Comparison of ENCODE assay signal across 9 mouse cellular contexts in genomic region chr11:117484198-117484597, GRCm38 (mm10). TPM values are rescaled to one million over a fixed set of nuclear protein-coding genes. Genes with fewer than 3 reads are reported as not detected.
DNase-seq lines count a peak whose midpoint lies in the region; ATAC-seq and TF ChIP-seq lines count a peak whose summit lies in the region.
"Had no signal": no experiment of that assay in that cellular context is flagged by ENCODE, and none has a peak within 500 bp of the region (broad histone marks: within the 10 kb centered on the region; RNA-seq: fewer than 3 reads in every experiment).

TSS of gene Gm11733 (plus strand) at chr11:117484368.

- DNase-seq in heart, embryonic 10.5 days (ENCODE audit: low spot score), result no peak
- no peak for DNase-seq in heart, postnatal 10 days
- DNase-seq in Muller cell, postnatal 12 days (ENCODE audit: inconsistent ontology term), result peak; percentile 24
- DNase-seq in left cerebral cortex, adult 11 months (ENCODE audit: low spot score), result peak; percentile 62
- no peak for DNase-seq in ovary, postnatal 14 days (ENCODE audit: low spot score)
- no peak for DNase-seq in adrenal gland, postnatal 25 days

- peak within 1 kb of the TSS; percentile 28 for H3K4me2 ChIP-seq in forebrain, embryonic 15.5 days (replicated peaks)
- H3K4me2 ChIP-seq in myocyte (ENCODE audit: low read depth), result peak within 1 kb of the TSS; percentile 71

- peak; percentile 28; the same call in 1 of the 2 replicates for ATAC-seq in forebrain, embryonic 15.5 days (replicated peaks)

- H3K79me2 ChIP-seq in myocyte (ENCODE audit: control insufficient read depth, insufficient read depth), result no peaks in the 10 kb centered on the region

- 0 out of 2 replicates have a peak within 1 kb of the TSS, but pooled peaks have one; percentile 20 for H3K9ac ChIP-seq in forebrain, embryonic 15.5 days (replicated peaks)

- H3K27ac ChIP-seq in heart, embryonic 10.5 days, result peak within 1 kb of the TSS; percentile 69
- H3K27ac ChIP-seq in forebrain, embryonic 15.5 days (replicated peaks), result peak within 1 kb of the TSS; percentile 97

- 38% methylated on average over 12 of the region's 12 CpGs for WGBS in heart, embryonic 10.5 days
- 19% methylated on average over 12 of the region's 12 CpGs for WGBS in forebrain, embryonic 15.5 days

- H3K27me3 ChIP-seq in heart, embryonic 10.5 days (ENCODE audit: insufficient read depth, poor library complexity, severe bottlenecking), result peaks cover 42% of the 10 kb centered on the region
- H3K27me3 ChIP-seq in forebrain, embryonic 15.5 days, result 0 out of 2 replicates have a peak, but pooled peaks cover 9% of the 10 kb centered on the region
- peaks cover 17% of the 10 kb centered on the region for H3K27me3 ChIP-seq in myocyte (ENCODE audit: control insufficient read depth, insufficient read depth, insufficient read length)

- no peak for TF ChIP-seq POLR2A in myocyte (IDR thresholded peaks at IDR 0.05; ENCODE audit: insufficient read length, low read depth)

- 0 out of 2 replicates have a peak, but pooled peaks cover 3% of the 10 kb centered on the region for H3K9me3 ChIP-seq in heart, embryonic 10.5 days
- H3K9me3 ChIP-seq in forebrain, embryonic 15.5 days, result no peaks in the 10 kb centered on the region

- H3ac ChIP-seq in myocyte (ENCODE audit: control insufficient read depth, insufficient read length), result no peak within 1 kb of the TSS

- H3K36me3 ChIP-seq in heart, embryonic 10.5 days, result no peaks in the 10 kb centered on the region
- no peaks in the 10 kb centered on the region for H3K36me3 ChIP-seq in forebrain, embryonic 15.5 days
- no peaks in the 10 kb centered on the region for H3K36me3 ChIP-seq in myocyte (ENCODE audit: control insufficient read depth, insufficient read depth)

- intact Hi-C loops in heart, postnatal 10 days (cut with DNase I), result no loop called here

- peaks cover 27% of the 10 kb centered on the region for H3K4me1 ChIP-seq in heart, embryonic 10.5 days
- peaks cover 56% of the 10 kb centered on the region for H3K4me1 ChIP-seq in forebrain, embryonic 15.5 days

- peak within 1 kb of the TSS; percentile 52 for H3K4me3 ChIP-seq in heart, embryonic 10.5 days
- no peak within 1 kb of the TSS; the same call in 1 of the 2 replicates for H3K4me3 ChIP-seq in forebrain, embryonic 15.5 days
- H3K4me3 ChIP-seq in myocyte, result no peak within 1 kb of the TSS

TF ChIP-seq in myocyte, 11 proteins besides CTCF, POLR2A, EP300 and RAD21:
- TF ChIP-seq MYOD1 (IDR thresholded peaks at IDR 0.05; ENCODE audit: control insufficient read depth in 1 of 3, insufficient read length in 2 of 3, low read depth in 2 of 3) (no peak), POLR2AphosphoS2 (IDR thresholded peaks at IDR 0.05; ENCODE audit: insufficient read length, low read depth) (no peak), SRF (IDR thresholded peaks at IDR 0.05; ENCODE audit: control insufficient read depth, insufficient read length, low read depth) (no peak)

RNA-seq across cellular contexts. Expression of gene Gm11733, which starts in this region (rescaled TPM):
- polyA plus RNA-seq in heart, embryonic 10.5 days (2016; fragmentation: Nextera tagmentation; extraction: Ambion mirVana), result not detected in 2 replicates
- not detected for total RNA-seq in heart, postnatal 10 days (2021)
- polyA plus RNA-seq in forebrain, embryonic 15.5 days (2015; fragmentation: Nextera tagmentation; extraction: Ambion mirVana), result 0.28 TPM in 1 of 2 replicates, not detected in the other
- not detected for polyA plus RNA-seq in myocyte (2012; fragmentation: generic; extraction: Trizol)
- not detected in 2 replicates for total RNA-seq in adrenal gland, postnatal 25 days (2021)
- total RNA-seq: hematopoietic stem cell, adult 5-6 weeks had no signal

Comparison
In these comparisons a context has a peak if more than half of its experiments do, and no peak if none do; other contexts are left out.
1. Peak in ATAC-seq, H3K27ac ChIP-seq, H3K9ac ChIP-seq and H3K4me2 ChIP-seq in forebrain, embryonic 15.5 days; RNA of the gene not detected or under 1 TPM.
2. DNase-seq: peak in Muller cell, postnatal 12 days (single experiment) and left cerebral cortex, adult 11 months (single experiment); none in heart, embryonic 10.5 days (single experiment), heart, postnatal 10 days (0 of 2), ovary, postnatal 14 days (single experiment) and adrenal gland, postnatal 25 days (single experiment).